Mouse (Mus musculus): ENCODE results near the gene Banf2.

- no peak for TF ChIP-seq POLR2A (IDR thresholded peaks at IDR 0.05; ENCODE audit: borderline replicate concordance, extremely low read depth, low read depth, low read length)
- no peak for TF ChIP-seq CTCF (IDR thresholded peaks at IDR 0.05; ENCODE audit: insufficient read depth, low read length)
Measured at GRCm38 (mm10) chr2:144118061-144118460, 85.2 kb downstream of the Banf2 start.
